Mouse (Mus musculus) liver, postnatal 0 days (tissue): ENCODE results near the gene Popdc2. TPM values are rescaled to one million over a fixed set of nuclear protein-coding genes. Genes with fewer than 3 reads are reported as not detected.

Experiments
- ATAC-seq: fragments of 200-750 bp; cut with Nextera tagmentation; 2 replicates; pipeline ENCODE4 v1.8.0; 2017; ENCODE audit warnings: mild to moderate bottlenecking, moderate library complexity
- DNase-seq: peaks from one replicate; pipeline ENCODE4 v3.0.0-alpha.2; 2016
- H3K27ac ChIP-seq: fragments of 300-500 bp; sonication (generic); 2 replicates; pipeline ENCODE4 v1.5.1; 2014; ENCODE audit warnings: antibody characterized with exemption, moderate library complexity, mild to moderate bottlenecking, low read depth
- H3K27me3 ChIP-seq: fragments of 300-500 bp; sonication (generic); 2 replicates; pipeline ENCODE4 v1.6.1; 2014; ENCODE audit warnings: low read length, control low read depth, mixed read lengths; ENCODE audit not compliant: insufficient read depth
- H3K36me3 ChIP-seq: fragments of 300-500 bp; sonication (generic); replicated peaks from 2 replicates; pipeline ENCODE4 v1.6.1; 2014; ENCODE audit warnings: mild to moderate bottlenecking, control low read depth, low read length, moderate library complexity, mixed read lengths; ENCODE audit not compliant: insufficient read depth
- H3K4me1 ChIP-seq: fragments of 300-500 bp; sonication (generic); 2 replicates; pipeline ENCODE4 v1.6.1; 2014; ENCODE audit warnings: antibody characterized with exemption, mild to moderate bottlenecking, control low read depth; ENCODE audit not compliant: insufficient read depth
- H3K4me2 ChIP-seq: fragments of 300-500 bp; sonication (generic); 2 replicates; pipeline ENCODE4 v1.6.1; 2014; ENCODE audit warnings: low read depth, mild to moderate bottlenecking, low read length, moderate library complexity, mixed read lengths
- H3K4me3 ChIP-seq: fragments of 300-500 bp; sonication (generic); 2 replicates; pipeline ENCODE4 v1.5.1; 2014; ENCODE audit warnings: low read depth, low read length
- H3K9ac ChIP-seq: fragments of 300-500 bp; sonication (generic); replicated peaks from 2 replicates; pipeline ENCODE4 v1.6.1; 2014; ENCODE audit warnings: mild to moderate bottlenecking, moderate library complexity
- H3K9me3 ChIP-seq: fragments of 300-500 bp; sonication (generic); 2 replicates; pipeline ENCODE4 v1.6.1; 2016; ENCODE audit warnings: mild to moderate bottlenecking, control low read depth, low read length, mixed read lengths
- CTCF ChIP-seq: sonication (generic); IDR thresholded peaks from 2 replicates; pipeline ENCODE4 v1.5.1; 2016; ENCODE audit warnings: antibody characterized with exemption, low read depth
- EP300 ChIP-seq: IDR thresholded peaks from 2 replicates; pipeline ENCODE4 v1.6.1; 2016; ENCODE audit warnings: antibody characterized with exemption, low read depth, mild to moderate bottlenecking
- WGBS: fragments of 180-500 bp; shearing (Covaris S2); extraction: QIAGEN DNeasy Blood & Tissue Kit; methylation state at CpG from one replicate; pipeline ENCODE4 v1.1.7; 2014; ENCODE audit not compliant: insufficient replicate concordance; 5-methylcytosine and 5-hydroxymethylcytosine counted together
- polyA plus RNA-seq: library from polyadenylated mRNA; unstranded; fragments of >200 nt; fragmentation: Nextera tagmentation; extraction: Ambion mirVana; gene quantifications from 2 replicates; pipeline ENCODE4 v1.2.1, GENCODE M21; 2015

Popdc2 gene
- 10.8 and 12.6 TPM in 2 replicates for polyA plus RNA-seq

DNA sequence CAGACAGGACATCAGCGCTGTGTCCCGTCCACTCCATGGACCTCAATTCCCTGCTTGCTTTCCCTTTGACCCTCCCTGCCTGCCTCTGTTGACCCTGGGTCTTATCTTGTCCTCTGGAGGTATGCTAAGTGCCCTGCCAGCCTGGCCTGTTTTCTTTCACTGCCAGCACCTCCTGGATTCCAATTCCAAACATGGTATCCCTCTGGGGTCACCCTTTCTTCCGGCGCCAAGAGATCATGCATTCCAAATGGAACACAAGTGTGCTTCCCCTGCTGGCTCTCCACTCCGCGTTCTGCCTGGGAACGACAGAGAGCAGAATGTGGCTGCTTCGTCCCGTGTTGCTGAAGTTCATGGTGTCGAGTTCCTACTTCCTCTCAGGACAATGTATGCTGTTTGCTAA, at the start of gene Popdc2:
TSS of gene Popdc2 (plus strand) at position 277 of the 400 bp plus-strand sequence.
- WGBS = 33% methylated on average over 10 of the region's 10 CpGs
- peak within 1 kb of the TSS; percentile 21; the same call in 1 of the 2 replicates for H3K9ac ChIP-seq
- peak within 1 kb of the TSS; percentile 45 for H3K4me2 ChIP-seq
- peaks cover 8% of the 10 kb centered on the region; the same call in 1 of the 2 replicates for H3K4me1 ChIP-seq
- no peaks in the 10 kb centered on the region for H3K36me3 ChIP-seq
- ATAC-seq = no peak
- H3K4me3 ChIP-seq = no peak within 1 kb of the TSS
- H3K27me3 ChIP-seq = no peaks in the 10 kb centered on the region
- TF ChIP-seq CTCF (no peak), EP300 (no peak)
- H3K9me3 ChIP-seq = no peaks in the 10 kb centered on the region
- no peak within 1 kb of the TSS for H3K27ac ChIP-seq
- DNase-seq = no peak

DNA sequence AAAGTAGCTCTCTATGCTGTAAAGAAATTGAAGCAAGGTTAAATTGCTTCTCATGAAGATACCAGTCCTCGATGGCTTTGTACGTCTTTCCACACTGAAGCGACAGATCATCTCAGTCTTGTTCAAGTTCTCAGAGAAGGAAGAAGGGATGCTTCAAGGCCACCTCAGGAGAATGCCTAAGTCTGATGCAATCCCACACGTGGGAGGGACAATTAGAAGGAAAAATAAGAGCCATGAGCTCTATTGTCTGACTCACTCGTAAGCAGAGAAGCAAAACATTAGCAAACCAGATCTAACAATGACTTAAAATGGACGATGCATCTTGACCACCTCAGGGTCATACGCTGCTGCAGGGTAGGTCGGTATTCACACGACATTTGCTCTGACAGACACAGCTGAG, 43.5 kb upstream of the Popdc2 start:
- no peaks in the 10 kb centered on the region for H3K9me3 ChIP-seq
- no peak overlapping the region for H3K9ac ChIP-seq
- no peak overlapping the region for H3K4me3 ChIP-seq
- DNase-seq (no peak), ATAC-seq (no peak)
- H3K27me3 ChIP-seq = no peaks in the 10 kb centered on the region
- H3K4me2 ChIP-seq = no peak overlapping the region
- H3K27ac ChIP-seq = no peak overlapping the region
- no peaks in the 10 kb centered on the region for H3K4me1 ChIP-seq
- no peaks in the 10 kb centered on the region for H3K36me3 ChIP-seq
- WGBS = 73% methylated on average over 9 of the region's 9 CpGs
- TF ChIP-seq EP300 (no peak), CTCF (no peak)

DNA sequence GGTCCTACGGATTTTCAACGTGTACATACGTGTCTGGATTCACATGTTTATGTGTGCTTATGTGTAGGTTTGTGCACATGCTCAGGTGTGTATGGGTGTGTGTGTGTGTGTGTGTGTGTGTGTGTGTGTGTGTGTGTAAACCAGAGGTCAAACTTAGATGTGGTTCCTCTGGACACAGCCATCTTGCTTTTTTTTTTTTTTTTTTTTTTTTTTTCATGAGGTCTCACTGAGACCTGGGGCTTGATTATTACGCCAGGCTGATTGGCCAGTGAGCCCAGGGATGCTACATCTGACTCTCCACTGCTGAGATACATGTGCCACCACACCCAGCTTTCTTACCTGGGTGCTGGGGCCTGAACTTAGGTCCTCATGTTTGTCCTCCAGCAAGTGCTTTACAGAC, 42.9 kb upstream of the Popdc2 start:
- WGBS = 80% methylated on average over 4 of the region's 4 CpGs
- no peaks in the 10 kb centered on the region for H3K9me3 ChIP-seq
- no peaks in the 10 kb centered on the region for H3K27me3 ChIP-seq
- H3K36me3 ChIP-seq = no peaks in the 10 kb centered on the region
- no peak for TF ChIP-seq CTCF
- no peak for TF ChIP-seq EP300
- H3K4me2 ChIP-seq = no peak overlapping the region
- ATAC-seq = no peak
- no peak overlapping the region for H3K9ac ChIP-seq
- no peak for DNase-seq
- H3K4me3 ChIP-seq = no peak overlapping the region
- H3K4me1 ChIP-seq = no peaks in the 10 kb centered on the region
- H3K27ac ChIP-seq = no peak overlapping the region

DNA sequence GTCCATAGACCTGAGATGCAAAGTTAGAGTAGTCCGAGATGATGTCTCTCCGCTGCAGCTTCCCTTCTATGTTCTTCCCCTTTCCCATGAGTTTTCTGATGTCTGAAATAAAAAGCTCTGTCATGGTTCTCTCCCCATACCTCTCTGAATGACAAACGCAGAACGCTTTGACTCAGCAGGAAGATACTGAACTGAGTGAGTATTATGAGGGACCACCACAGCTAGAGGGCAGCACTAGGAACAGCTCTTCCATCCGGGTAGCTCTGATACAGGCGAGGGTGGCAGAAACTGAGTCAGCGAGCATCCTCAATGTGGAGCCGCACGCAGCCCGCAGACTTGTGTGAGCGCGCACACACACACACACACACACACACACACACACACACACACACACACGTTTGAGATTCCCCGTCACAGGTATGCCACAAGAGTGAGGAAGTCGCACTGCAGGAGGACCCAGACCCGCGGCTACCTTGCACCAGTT, 40.5 kb upstream of the Popdc2 start:
- TF ChIP-seq CTCF (peak; percentile 74), EP300 (no peak)
- ATAC-seq (no peak), DNase-seq (peak; percentile 57)
- Histone ChIP-seq H3K36me3 (no peaks in the 10 kb centered on the region), H3K27ac (no peak overlapping the region), H3K4me3 (no peak overlapping the region), H3K4me1 (no peaks in the 10 kb centered on the region), H3K27me3 (no peaks in the 10 kb centered on the region), H3K9me3 (no peaks in the 10 kb centered on the region), H3K9ac (no peak overlapping the region), H3K4me2 (no peak overlapping the region)
- WGBS = 24% methylated on average over 17 of the region's 17 CpGs

DNA sequence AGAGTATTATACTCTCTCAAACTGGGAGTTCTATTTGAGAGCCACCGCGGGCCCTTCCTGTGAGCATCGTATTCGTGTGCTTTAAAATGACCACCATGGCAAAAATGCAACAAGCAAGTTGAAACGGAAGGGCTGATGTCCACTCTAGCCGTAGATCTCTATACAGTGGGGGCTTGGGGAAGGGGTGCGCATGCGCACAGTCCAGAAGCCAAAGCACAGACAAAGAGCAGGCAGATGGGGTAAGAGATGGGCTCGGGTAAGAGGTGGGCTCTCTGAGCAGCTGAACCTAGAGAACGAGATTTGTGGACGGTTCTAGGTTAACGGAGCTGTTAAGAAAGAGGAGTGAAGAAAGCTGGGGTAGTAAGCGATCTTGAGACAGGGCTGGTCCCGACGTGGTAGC, 37.7 kb upstream of the Popdc2 start:
- 89% methylated on average over 15 of the region's 15 CpGs for WGBS
- no peak for TF ChIP-seq CTCF
- TF ChIP-seq EP300 = no peak
- H3K4me2 ChIP-seq = no peak overlapping the region
- DNase-seq = no peak
- no peak overlapping the region for H3K4me3 ChIP-seq
- no peaks in the 10 kb centered on the region for H3K4me1 ChIP-seq
- ATAC-seq = no peak
- no peak overlapping the region for H3K27ac ChIP-seq
- no peak overlapping the region for H3K9ac ChIP-seq
- no peaks in the 10 kb centered on the region for H3K36me3 ChIP-seq
- no peaks in the 10 kb centered on the region for H3K27me3 ChIP-seq
- H3K9me3 ChIP-seq = no peaks in the 10 kb centered on the region

DNA sequence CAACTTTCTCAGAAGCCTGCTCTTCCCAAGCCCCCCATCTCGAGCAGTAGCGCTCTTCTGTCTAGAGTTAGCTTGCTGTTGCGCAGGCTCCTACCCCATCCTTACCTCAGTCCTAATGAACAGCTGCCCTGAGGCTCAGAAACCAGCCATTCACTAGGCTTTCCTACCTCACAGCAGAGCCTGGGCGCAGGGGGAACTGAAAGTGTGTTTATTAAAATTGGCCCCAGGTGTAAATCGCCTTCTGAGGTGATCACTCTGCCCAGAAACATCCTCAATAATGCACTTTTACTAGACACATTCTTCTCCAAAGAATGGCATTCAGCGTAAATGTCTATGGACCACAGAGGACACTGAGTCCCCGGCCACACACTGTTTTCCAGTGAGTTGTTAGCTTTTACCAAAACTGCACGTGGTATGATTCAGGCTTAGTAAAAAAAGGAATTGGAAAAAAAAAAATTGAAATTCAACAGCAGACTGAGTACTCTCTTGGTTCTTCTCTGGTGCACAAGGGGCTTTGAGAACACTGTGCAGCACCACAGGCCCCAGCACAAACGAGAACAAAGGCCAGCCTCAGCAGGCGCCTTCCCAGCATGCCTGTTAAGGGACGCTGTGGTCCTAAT, 35.1 kb upstream of the Popdc2 start:
- Histone ChIP-seq H3K4me1 (no peaks in the 10 kb centered on the region), H3K27ac (no peak overlapping the region), H3K36me3 (no peaks in the 10 kb centered on the region), H3K4me2 (no peak overlapping the region), H3K4me3 (no peak overlapping the region), H3K9me3 (no peaks in the 10 kb centered on the region), H3K9ac (no peak overlapping the region), H3K27me3 (no peaks in the 10 kb centered on the region)
- 82% methylated on average over 11 of the region's 11 CpGs for WGBS
- ATAC-seq (no peak), DNase-seq (no peak)
- no peak for TF ChIP-seq EP300
